Mouse (Mus musculus): ENCODE results near the gene Hip1r.

Hip1r gene

DNA sequence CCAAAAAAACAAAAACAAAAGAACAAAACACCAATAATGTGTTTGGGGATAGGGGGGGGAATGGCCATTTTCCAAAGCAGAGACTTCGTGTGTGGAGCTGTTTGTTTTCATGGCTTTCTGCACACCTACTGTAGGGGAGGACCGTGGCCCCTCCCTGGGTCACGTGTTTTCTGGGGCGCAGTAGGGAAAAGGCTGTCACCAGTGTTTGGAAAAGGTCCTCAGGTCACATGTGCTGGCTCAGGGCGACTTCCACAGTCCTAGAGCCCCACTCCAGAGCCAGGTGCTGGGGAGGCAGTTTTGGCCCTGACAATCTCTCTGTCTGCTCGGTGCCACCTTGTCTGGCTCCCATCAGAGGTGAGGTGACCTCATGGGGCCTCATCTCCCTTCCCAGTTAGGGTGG is 22.0 kb downstream of the Hip1r start:
- in situ Hi-C loops (cut with MboI, MseI), result no loop called here

DNA sequence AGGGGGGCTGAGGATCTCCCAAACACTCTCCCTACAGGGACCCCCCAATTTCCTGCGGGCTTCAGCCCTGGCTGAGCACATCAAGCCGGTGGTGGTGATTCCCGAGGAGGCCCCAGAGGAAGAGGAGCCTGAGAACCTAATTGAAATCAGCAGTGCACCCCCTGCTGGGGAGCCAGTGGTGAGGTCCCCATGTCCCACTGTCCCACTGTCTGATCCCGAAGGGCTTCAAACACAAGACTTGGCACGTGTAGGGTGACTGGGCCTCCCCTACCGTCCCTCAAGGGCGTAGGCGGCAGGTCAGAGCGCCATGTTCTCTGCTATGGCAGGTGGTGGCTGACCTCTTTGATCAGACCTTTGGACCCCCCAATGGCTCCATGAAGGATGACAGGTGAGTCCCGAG is 22.8 kb downstream of the Hip1r start:
- in situ Hi-C loops (cut with MboI, MseI), result no loop called here

DNA sequence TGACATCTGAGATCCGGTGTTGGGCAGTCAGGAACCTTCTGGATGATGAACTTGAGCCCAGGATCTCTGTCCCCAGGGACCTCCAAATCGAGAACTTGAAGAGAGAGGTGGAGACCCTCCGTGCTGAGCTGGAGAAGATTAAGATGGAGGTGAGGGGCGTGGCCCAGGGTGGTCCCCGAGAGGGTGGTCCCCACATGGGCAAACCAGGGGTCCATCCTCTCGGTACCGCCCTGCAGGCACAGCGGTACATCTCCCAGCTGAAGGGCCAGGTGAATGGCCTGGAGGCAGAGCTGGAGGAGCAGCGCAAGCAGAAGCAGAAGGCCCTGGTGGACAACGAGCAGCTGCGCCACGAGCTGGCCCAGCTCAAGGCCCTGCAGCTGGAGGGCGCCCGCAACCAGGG is 23.3 kb downstream of the Hip1r start:
- in situ Hi-C loops (cut with MboI, MseI), result no loop called here

DNA sequence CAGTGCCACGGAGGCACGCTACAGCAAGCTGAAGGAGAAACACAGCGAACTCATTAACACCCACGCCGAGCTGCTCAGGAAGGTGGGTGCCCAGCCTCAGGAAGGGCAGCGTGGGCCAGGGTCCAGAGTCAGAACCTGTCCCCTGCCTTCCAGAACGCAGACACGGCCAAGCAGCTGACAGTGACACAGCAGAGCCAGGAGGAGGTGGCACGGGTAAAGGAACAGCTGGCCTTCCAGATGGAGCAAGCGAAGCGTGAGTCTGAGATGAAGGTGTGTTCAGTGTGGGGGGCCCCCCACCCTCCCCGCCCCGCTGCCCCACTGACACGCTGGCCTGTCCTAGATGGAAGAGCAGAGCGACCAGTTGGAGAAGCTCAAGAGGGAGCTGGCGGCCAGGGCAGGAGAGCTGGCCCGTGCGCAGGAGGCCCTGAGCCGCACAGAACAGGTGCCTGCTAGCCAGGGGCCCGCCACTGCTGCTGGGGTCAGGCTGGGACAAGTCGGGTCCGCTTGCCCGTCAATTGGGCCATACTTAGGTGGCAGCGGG is 23.9 kb downstream of the Hip1r start:
- in situ Hi-C loops (cut with MboI, MseI), result no loop called here

DNA sequence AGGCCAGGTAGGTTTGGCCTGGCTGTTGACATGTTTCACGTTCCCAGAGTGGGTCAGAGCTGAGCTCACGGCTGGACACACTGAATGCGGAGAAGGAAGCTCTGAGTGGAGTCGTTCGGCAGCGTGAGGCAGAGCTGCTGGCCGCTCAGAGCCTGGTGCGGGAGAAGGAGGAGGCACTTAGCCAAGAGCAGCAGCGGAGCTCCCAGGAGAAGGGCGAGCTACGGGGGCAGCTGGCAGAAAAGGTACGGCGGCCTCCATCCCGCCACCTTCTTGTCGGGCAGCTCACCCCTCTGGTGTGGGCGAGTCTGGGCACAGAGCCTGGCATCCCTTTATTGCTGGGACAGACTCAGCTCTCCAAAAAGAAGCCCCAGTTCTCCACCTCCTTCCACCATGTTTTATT is 24.4 kb downstream of the Hip1r start:
- in situ Hi-C loops (cut with MboI, MseI), result no loop called here

DNA sequence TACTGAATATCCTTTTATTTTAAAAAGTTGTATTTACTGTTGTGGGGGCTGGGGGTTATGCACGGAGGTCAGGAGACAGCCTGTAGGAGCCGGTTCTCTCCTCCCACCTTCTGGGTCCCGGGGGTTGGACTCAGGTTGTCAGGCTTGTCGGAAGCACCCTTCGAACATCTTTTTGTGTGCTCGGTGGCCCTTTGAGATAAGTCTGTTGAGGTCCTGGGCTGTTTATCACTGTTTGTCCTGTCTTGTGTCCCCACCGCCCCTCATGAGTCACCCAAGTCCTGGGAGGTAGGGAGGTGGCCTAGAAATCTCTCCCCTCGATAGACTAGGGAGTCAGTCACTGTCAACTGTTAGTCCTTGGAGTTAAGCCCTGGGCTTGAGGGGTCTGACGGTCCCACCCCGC is 24.9 kb downstream of the Hip1r start:
- in situ Hi-C loops (cut with MboI, MseI), result no loop called here

DNA sequence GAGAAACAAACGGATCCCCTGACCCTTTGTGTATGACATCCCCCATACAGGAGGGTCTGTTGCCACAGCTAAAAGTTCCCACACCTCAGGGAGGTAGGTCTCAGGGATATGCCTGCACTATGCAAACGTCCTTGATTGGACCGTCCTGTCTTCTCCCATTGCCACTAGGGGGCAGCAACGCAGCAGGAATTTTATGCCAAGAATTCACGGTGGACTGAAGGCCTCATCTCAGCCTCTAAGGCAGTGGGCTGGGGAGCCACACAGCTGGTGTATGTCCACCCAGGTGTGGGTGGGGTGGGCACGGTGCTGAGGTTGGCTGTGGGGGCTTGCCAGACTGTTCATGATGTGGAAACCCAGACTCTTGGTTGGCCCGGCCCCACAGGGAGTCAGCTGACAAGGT is 27.4 kb downstream of the Hip1r start:
- in situ Hi-C loops (cut with MboI, MseI), result loop anchor here (5.0 kb wide), 1 partner anchor 81 kb away; no protein-coding TSS in a partner anchor

DNA sequence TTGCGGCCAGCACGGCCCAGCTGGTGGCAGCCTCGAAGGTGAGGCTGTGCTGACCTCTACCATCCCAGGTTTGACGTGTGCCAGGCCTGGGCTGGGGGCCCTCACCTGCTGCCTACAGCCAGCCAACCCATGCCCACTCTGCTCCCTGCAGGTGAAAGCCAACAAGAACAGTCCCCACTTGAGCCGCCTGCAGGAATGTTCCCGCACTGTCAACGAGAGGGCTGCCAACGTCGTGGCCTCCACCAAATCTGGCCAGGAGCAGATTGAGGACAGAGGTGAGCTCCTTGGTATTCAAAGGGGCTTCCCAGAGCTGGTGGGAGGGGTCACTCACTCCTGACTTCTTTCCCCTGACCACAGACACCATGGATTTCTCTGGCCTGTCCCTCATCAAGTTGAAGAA is 27.8 kb downstream of the Hip1r start:
- in situ Hi-C loops (cut with MboI, MseI), result loop anchor here (5.0 kb wide), 1 partner anchor 81 kb away; no protein-coding TSS in a partner anchor

DNA sequence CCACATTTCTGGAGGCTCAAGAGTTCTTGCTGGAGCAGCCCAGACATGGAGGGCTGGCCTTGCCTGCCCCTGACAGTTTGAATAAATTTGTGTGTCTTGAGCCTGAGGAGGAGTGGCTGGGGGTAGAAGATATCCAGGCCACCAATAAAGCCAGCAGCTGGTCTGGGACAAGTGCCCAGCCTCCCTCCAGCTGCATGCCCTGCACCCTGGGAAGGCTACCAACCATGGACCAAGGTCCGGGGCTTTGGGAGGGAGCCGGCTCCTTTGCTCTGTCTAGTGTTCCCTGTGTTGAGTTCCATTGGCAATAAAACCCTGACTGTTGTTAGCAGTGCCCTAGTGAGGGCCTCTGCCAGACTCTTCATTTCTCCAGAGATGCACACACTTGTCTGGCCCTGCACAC is 29.4 kb downstream of the Hip1r start:
- in situ Hi-C loops (cut with MboI, MseI), result loop anchor here (5.0 kb wide), 1 partner anchor 79 kb away; no protein-coding TSS in a partner anchor

DNA sequence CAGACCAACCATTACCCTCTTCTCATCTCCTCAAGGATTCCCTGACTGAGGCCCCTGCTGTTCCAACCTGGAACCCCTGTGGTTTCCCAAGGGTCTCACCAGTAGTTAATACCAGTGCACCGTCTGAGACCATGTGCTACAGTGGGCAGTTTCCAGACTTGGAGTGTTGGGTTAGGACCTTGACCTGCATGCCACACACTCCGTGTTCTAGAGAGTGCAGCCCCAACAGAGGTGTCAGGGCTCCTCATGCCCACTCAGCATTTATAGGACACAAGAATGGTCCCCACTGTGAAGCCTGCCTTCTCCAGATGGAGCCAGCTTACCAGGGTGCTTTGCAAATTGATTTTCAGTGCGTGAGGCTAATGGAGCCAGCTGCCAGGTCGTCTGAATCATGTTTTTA is 29.9 kb downstream of the Hip1r start:
- in situ Hi-C loops (cut with MboI, MseI), result loop anchor here (5.0 kb wide), 1 partner anchor 79 kb away; no protein-coding TSS in a partner anchor

DNA sequence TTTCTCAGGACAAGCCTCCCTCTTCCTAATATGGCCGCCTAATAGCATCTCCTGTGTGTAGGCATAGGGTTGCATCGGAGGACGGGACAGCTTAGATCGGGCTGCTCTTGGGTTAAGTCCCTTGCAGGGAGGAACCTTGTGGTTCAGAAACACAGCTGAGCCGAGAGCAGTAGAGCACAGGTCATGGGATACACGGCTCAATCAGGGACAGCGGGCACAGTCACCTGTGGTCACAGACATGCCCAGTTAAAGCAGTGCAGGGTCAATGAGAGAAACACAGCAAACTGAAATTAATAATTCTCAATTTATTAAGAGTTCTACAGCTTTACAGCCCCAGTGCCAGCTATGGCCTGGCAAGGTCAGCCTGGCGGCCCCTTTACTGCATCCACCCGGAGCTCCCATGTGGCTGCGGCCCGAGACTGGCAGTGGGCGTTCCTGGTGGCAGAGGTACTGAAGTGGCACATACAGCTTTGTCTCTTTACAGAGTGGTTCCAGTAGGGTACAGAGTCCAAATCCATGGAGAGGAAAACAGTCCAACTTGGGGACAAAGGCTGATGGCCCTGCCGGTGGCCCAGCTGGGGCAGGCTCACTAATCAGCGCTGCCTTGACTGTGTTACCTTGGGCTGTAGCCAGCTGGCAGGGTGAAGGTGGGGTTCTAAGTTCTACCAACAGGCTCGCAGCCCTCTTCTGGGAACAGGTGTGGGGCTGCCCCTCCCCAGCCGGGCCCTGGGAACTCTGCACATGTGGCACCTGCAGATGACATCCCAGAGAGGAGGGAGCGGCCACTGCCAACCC is 31.1 kb downstream of the Hip1r start:
- in situ Hi-C loops (cut with MboI, MseI), result loop anchor here (5.0 kb wide), 1 partner anchor 78 kb away; no protein-coding TSS in a partner anchor

DNA sequence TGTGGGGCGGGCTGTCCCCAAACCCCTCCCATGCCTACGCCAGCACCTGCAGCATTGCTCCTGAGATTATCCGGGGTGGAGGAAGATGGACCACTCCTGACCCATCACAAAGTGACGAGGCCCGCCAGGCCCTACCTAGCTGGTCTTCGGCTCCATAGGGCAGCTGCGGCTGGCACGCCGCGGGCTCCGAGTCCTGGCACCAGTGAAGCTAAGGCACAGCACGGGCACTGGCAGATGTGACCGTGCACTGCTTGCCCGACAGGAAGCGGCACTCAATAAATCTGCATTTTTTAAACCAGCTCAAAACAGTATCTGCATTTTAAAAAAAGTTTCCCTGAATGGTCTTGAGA is 31.7 kb downstream of the Hip1r start:
- in situ Hi-C loops (cut with MboI, MseI), result no loop called here

DNA sequence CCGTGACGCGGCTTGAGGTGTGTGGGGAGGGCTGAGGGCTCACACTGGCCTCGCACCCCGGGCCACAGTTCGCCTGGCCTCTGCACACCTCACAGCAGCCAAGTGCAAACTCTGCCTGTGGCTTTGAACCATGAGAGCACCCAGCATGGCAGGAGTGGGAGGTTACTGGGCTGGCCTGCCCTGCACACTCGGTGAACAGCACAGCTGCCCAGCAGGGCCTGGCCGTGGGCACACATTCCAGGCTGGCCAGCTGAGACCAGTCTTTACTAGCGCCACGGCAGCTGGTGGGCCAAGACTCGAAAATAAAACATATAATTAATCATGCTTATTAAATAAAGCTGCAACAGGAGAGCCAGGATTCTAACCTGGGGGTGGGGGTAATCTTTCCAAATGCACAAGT is 32.2 kb downstream of the Hip1r start:
- in situ Hi-C loops (cut with MboI, MseI), result no loop called here

DNA sequence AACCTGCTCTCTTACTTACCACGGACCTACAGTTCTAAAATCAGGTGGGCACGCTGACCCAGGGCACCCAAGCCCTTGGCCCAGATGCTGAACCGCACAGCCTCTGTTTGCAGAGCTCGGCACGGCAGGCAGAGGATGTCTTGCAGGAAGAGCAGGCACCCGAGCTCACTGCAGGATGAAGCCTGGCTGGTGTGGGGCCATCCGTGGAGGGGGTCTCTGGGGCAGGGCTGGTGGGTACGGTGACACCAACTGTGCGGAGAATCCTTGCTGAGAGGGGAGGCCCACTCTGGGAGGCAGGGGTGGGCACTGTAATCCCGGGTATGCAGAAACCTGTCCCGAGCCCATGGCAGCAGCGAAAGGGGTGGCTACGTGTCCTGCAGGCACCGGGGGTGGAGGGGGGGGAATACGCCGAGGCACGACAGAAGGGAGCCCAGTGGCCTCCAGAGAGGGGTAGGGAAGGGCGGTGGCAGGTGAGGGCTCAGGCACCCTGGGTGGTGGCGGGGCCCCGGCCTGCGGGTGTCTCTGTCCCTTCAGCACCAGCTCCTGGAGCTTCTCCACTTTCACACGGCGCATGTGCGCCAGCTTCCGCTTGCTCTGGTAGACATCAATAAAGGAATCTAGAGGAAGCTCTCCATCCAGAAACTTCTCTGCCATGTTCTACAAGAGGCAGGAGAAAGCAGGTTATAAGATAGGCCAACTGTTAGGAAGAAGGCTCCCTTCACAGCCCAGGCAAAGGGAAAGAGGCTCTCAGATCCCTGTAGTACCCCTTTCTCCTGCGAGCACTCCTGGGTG is 32.9 kb downstream of the Hip1r start:
- in situ Hi-C loops (cut with MboI, MseI), result no loop called here

DNA sequence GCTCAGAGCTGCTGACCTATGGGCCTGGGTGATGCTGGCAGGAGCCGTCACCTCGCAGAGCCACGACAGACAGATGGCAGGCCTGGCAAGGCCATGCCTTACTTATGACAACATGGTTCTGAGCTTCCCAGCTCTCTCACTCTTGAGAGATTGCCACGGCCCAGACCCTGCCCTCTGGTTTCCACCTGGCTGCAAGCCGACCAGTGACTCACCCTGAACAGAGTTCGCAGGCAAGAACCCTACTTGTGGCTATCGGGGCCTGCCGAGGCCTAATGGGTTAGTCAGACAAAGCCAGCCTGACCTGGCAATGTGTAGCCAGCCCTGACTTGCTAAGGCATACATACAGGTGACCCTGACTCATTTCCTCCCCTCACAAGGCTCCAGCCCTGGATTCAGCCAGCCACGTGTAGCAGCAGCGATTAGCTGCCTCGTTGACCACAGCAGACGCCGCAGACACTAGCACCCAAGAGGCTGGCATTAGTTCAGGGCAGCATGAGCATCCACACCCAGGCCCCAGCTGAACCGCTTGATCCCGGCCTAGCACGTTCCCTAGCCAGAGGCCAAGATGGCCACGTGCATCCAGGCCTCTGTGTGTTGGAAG is 33.6 kb downstream of the Hip1r start:
- in situ Hi-C loops (cut with MboI, MseI), result no loop called here

DNA sequence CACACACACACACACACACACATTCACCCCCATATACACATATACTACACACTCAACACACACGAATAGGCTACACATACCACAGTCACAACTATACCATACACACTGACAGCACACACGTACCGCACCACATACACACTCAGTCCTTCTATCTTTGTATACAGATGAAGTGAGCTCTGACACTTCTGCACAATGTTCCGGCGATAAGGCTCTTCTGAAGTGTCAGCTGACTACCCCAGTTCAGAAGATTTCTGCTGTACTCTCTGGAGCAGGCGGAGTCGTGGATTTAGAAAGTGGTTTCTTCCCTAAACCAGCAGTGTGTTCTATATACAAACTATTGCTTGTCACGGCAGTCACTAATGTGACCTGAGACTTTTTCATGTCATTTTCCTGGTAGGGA is 36.6 kb downstream of the Hip1r start:
- in situ Hi-C loops (cut with MboI, MseI), result no loop called here

DNA sequence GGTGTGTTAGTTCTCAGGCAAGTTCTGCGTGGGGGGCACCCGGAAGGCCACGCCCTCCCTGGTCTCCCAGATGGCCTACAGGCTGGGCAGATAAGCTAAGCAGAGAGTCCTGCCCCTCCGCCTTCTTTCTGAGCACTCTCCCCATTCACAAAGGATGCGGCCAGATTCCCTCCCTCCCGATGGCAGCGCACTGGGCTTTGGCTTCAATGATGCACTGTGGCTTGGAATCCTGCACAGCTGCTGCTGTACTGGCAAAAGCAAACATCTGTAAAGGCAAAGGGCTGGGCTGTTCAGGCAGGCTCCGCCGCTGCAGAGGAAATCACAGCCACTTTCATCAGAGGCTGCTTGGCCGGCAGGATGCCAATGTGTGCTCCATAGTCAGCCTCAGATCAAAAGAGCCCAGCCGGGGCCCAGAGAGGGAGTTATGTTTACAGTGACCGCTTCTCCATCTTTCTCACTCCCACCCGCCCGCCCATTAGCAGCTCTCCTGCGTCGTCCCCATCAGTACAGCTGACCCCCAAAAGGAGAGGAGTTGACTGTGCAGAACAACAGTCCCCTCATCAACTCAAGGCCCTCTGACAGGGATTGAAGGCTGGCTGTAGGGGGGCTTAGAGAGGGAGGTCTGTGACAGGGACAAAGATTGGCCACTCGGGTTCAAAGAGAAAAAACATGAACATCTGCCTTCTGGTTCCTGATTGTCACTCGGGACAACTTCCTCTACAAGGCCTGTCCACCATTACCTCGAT is 37.7 kb downstream of the Hip1r start:
- in situ Hi-C loops (cut with MboI, MseI), result no loop called here

DNA sequence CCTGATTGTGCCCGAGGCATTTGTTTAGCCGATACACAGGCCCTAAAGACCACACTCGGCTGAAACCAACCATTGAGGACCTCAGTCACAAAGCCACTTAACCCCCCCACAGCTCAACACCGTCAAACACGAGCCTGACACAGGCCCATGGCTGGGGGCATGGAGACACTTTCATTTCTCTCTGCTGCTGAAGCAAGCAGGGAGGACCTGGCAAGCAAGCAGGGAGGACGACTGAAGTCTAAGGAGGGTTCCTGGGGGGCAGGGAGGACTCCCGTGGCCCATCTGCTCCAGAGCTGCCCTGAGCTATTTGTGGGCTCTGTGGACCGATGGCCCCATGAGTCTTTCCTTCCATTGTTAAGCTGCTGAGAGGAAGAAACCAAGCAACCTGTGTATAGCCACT is 38.5 kb downstream of the Hip1r start:
- in situ Hi-C loops (cut with MboI, MseI), result no loop called here

DNA sequence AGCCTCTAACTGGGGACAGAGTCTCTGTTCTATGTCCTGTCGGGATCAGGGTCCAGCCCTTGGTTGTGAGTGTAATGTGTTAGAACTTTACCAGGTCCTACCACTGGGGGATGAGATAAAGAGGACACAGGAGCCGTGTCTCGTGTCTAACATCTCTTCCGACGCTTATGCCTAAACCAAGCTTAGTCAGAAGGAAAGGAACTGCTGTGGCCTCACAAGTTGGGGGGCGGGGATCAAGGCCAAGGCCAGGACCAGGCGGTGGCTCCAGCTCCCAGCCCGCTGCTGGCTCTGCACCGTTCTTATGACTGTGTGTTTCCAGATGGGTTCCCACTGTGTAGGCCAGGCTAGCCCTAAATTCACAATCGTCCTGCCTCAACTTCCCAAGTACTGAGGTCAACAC is 39.5 kb downstream of the Hip1r start:
- in situ Hi-C loops (cut with MboI, MseI), result no loop called here

DNA sequence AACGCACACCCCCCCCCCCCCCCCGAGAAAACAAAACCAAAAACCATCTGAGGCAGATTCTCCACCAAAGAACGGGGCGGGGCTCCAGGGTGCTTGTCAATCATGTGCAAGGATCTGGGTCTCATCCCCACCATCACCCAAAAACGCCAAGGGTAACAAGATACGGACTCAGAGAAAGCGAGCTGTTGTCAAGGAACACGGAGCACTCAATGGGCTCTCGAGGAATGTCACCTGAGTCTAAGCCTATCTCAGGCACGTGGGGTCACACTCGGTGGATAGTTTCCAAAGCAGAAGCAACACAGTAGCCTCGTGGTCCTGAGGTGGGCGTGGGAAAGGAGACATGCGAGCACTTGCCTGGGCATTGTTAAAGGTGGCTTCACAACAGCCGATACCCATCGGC is 40.3 kb downstream of the Hip1r start:
- in situ Hi-C loops (cut with MboI, MseI), result no loop called here

DNA sequence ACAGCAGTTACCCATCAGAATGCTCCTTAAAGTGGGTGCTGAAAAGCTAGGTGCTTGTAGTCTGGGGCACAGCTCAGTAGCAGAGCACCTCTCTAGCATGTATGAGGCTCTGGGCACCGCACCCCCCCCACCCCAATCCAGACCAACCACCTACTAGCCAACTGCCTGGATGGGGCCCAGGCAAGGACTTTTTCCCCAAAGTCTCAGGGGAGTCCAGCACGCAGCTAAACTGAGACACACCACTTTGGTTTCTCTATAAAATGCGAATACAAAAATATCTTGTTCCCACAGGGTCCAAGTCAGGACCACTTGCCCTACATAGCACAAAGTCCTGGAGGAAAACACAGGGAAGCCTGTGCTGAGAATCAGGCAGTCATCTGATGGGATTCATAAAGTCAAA is 40.8 kb downstream of the Hip1r start:
- in situ Hi-C loops (cut with MboI, MseI), result no loop called here

Data from regulatory T cell (primary cell).